Mouse (Mus musculus) bone marrow macrophage, adult 2 months (primary cell): Measurements from ENCODE around the gene Stat6.

ENCODE experiments used
- CTCF ChIP-seq: IDR thresholded peaks from 2 replicates; pipeline ENCODE4 v1.5.1; 2012; ENCODE audit warnings: low read depth, mild to moderate bottlenecking, low read length, moderate library complexity
- POLR2A ChIP-seq: IDR thresholded peaks from 2 replicates; pipeline ENCODE4 v1.6.1; 2012; ENCODE audit warnings: mild to moderate bottlenecking, low read depth, low read length, borderline replicate concordance

- TF ChIP-seq POLR2A (no peak), CTCF (no peak)
Measured at GRCm38 (mm10) chr10:127610066-127610415, 32.7 kb upstream of the Stat6 start.
